Mouse (Mus musculus) retina, embryonic 14.5 days (tissue): ENCODE results near the gene Gse1.
A peak's percentile ranks its signal among the peaks of the same experiment; 100 is the strongest.

Experiments
- DNase-seq: peaks from one replicate; pipeline ENCODE4 v3.0.0-alpha.2; 2015; ENCODE audit warnings: low spot score

The Gse1 gene

DNA sequence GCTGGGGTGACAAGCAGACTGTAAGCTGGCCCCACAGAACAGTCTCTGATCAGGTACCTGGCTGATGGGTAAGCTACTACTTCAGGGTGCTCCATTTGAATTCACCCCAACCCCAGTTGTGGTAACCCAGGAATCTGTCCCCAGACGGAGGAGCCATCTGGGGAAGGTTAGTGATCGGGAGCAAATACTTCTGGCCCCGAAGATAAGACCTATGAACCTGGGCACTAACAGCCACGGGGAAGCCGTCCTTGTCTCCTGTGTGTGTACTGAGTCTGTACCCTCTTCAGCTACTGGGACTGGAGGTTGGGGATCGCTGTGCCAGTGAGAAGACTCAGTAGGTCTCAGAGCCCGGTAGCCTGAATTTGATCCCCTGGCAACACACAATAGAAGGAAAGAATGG lies 173.5 kb downstream of the Gse1 start:
- DNase-seq, result no peak

- DNase-seq, result no peak
Measured at GRCm38 (mm10) chr8:120403606-120404269, 175.5 kb downstream of the Gse1 start.

DNA sequence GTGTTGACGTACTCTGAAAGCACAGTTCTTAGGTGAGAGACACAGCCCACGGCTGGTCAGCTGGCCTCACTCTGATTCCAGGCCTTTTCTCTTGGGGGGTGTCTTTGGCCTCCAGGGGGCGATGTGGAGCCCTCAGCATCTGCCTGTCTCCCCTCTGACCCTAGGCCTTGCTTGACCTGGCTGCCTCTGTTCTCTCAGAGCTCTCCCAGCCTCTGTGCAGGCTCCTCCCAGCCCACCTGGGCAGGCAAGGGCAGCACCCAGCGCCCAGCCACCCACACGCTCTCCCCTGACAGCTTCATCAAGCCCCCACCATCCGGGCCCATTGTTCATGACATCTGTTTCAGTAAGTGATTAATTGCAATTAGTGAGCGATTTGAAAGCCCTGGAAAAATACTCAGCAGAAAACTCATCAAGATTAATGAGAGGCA lies 176.4 kb downstream of the Gse1 start:
- peak; percentile 77 for DNase-seq

GRCm38 (mm10) chr8:120406008-120406632 lies 177.9 kb downstream of the Gse1 start:
- no peak for DNase-seq

- peak; percentile 83 for DNase-seq
Measured at GRCm38 (mm10) chr8:120407701-120408240, 179.5 kb downstream of the Gse1 start.

- no peak for DNase-seq
Measured at GRCm38 (mm10) chr8:120408241-120409215, 180.3 kb downstream of the Gse1 start.

DNA sequence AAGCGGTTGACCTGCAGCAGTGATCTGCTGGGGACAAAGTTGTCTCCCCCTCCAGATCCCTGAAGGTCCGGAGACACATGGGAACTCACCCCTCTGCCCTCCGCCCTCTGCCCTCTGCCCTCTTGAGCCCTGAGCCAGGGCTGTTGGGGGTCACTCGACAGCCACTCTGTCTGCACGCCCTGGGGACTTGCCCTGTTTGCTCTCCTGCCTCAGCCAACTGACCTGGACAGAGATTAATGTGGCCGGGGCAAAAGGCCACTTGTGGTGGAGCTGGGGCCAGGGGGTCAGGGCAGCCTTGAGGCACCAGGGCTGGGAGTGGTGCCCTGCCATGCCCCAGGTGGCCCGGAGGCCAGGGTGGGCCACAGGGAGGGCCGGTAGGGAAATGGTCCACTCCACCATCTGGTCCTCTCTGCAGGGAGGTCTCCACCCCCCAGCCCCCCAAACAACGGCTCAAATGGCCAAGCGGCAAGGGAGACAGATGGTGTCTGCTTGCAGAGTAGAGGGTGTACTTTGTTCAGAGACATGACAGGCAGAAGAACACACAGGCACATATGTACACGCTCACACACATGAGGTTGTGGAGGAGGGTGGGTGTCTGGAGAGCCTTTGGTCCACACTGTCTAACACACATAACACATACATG lies 181.2 kb downstream of the Gse1 start:
- DNase-seq, result peak; percentile 55

DNA sequence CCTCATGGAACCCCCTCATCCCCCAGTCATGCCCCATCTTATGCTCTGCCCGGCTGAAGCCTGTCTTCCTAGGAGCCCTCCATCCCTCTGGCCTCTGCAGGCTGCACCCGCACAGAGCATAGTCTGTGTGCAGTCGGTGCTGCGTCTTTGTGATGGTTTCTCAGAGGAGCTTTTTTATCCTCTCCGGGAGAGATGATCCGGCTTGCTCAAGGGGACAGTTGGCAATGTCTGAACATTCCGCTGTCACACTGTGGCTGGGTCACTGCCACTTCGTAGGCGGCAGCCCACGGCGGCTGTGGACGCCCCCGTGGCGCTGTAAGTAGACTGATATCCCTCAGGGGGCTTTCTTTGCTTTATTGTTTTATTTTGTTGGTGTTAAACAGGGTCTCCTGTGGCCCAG lies 182.8 kb downstream of the Gse1 start:
- no peak for DNase-seq

- no peak for DNase-seq
Measured at GRCm38 (mm10) chr8:120411862-120412261, 183.6 kb downstream of the Gse1 start.

- no peak for DNase-seq
Measured at GRCm38 (mm10) chr8:120412357-120412756, 184.1 kb downstream of the Gse1 start.

DNA sequence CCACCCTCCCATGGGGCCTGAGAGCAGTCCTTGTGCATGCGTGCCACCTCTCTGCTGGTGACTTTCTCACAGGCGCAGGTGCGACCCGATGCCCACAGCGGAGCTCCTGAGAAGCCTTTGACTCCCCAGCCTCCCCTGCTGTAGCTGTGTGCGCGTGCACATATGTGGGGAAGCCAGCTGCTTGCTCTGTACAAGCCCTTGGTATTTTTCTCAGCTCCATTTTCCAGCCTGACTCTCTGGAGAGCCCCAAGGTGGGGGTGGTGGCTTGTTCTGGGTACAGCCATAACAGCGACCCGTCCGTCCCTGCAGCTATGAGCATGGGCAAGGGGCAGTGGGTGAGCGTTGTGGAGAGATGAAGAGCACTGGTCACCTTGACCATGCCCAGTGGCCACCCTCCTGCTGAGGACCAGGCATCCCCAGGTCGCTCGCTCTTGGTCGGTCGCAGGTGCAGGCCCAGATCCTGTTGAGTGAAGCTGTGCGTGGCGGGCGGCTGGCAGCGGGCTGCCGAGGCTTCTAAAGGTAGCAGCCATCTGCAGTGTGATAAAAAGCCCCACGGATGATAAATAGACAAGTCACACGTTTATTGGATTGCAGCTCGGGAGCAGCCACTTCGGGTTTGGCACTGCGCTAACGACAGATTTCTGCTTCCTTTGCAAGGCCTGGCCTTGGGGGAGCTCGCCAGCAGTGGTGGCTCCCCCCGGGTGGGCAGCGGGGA lies 184.8 kb downstream of the Gse1 start:
- no peak for DNase-seq

DNA sequence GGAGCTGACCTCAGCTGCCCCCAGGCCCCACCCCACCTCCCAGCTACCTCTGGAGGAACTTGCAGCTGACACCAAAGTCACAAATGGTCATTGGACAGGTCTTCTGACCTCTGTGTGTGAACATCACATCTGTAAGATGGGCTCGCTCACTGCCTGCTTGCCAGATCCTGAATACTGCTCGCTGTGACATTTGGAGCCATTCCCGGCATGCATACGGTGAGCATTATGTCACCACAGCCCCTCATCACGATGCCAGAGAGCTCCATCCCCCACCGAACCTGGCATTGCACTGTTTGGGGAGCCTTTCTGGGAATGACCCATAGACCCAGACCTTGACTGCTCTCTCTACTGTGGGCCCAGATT lies 185.4 kb downstream of the Gse1 start:
- no peak for DNase-seq

GRCm38 (mm10) chr8:120414216-120414615 lies 186.0 kb downstream of the Gse1 start:
- no peak for DNase-seq

DNA sequence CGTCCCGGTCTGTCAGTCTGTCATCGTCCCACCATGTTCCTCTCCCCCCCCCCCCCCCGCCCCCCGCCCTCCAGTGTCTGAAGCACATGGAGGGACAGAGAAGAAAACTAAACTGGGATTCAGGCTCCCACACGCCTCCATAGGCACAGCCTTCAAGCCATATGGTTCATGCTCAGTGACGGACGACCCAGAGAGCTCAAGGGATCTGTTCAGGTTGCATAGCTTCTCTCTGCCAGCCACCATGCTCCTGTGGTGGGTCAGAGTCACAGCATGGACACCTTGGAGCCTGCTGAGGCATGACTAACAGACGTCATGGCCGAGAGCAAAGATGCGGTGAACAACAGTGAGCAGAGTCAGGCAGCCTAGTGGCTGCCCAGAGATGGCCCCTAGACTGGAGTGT lies 187.2 kb downstream of the Gse1 start:
- DNase-seq, result no peak

- DNase-seq, result no peak
Measured at GRCm38 (mm10) chr8:120416173-120416521, 187.9 kb downstream of the Gse1 start.

- peak; percentile 83 for DNase-seq
Measured at GRCm38 (mm10) chr8:120416522-120417394, 188.5 kb downstream of the Gse1 start.

- DNase-seq, result no peak
Measured at GRCm38 (mm10) chr8:120418188-120418587, 189.9 kb downstream of the Gse1 start.

DNA sequence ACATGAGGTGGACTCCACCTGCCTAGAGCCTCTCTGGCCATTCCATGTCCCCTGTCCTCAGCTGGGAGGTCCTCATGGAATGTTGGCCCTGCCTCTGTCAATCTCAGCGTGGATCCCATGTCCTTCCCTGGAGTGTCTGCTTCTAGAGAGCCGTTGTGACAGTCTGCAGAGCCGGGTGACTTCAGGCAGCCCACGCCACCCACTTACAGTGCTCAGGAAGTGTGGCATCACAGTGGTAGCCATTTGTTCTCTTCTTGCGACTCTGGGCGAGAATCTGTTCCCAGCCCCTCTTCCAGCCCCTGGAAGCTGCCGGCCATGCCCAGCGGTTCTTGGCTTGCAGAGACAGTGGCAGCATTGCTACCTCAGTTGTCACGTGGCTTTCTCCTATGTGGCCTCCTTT lies 191.4 kb downstream of the Gse1 start:
- no peak for DNase-seq

DNA sequence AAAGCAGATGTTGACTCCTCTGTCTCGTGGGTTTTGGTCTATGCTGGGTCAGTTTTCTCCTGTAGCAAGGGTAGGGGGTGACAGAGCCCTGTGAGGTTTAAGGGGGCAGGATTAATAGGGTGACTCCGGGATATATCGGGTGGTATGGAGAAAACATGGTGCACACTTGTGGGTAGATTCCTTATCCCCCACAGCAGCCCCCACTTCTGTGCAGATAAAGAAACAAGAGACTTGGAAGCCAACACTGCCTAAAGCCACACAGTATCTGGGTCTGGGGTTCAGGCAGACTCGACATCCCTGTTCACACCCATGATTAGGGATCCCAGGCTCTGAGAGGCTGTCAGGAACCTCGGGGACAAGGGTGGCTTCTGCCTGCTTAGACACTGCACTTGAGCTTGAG lies 192.0 kb downstream of the Gse1 start:
- DNase-seq, result no peak

DNA sequence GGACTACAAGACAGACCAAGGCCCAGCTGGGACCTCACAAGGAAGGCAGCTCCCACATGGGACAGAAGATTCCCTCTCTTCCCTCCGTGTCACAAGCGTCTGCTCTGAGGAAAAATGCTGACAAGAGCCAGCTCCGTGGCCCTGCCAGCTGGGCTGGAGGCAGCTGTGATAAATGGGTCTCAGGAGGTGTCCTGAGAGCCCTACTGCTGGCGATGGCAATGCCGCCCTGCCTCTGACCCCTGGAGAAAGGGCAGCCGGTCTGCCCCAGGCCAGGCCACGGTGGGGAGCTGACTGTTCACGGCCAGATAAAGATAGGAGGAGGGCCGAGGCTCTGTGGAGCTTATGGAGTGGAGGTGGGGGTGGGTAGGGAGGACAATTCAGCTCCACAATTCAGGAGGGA lies 193.4 kb downstream of the Gse1 start:
- DNase-seq, result peak; percentile 44
